Mouse (Mus musculus) heart, adult 2 months (tissue): ENCODE data around the gene Hist2h2ac. TPM values are rescaled to one million over a fixed set of nuclear protein-coding genes. Genes with fewer than 3 reads are reported as not detected.
A peak's percentile ranks its signal among the peaks of the same experiment; 100 is the strongest.

ENCODE experiments used
- DNase-seq, 2 experiments: peaks; one replicate each; pipeline ENCODE4 v3.0.0; 2021
- H3K27ac ChIP-seq: fragments of 200-600 bp; 2 replicates; pipeline ENCODE4 v1.8.1; 2022
- H3K27me3 ChIP-seq: fragments of 200-500 bp; 2 replicates; pipeline ENCODE4 v1.6.1; 2012; ENCODE audit warnings: mild to moderate bottlenecking, low read length, inconsistent platforms, mixed read lengths; ENCODE audit not compliant: control insufficient read depth, insufficient read depth
- H3K36me3 ChIP-seq: fragments of 200-500 bp; 2 replicates; pipeline ENCODE4 v1.6.1; 2012; ENCODE audit warnings: low read length, inconsistent platforms; ENCODE audit not compliant: control insufficient read depth, insufficient read depth
- H3K4me1 ChIP-seq: fragments of 200-500 bp; 2 replicates; pipeline ENCODE4 v1.6.1; 2011; ENCODE audit warnings: low read length; ENCODE audit not compliant: control insufficient read depth, insufficient read depth
- H3K4me3 ChIP-seq: fragments of 200-600 bp; 2 replicates; pipeline ENCODE4 v1.8.1; 2022
- H3K79me2 ChIP-seq: fragments of 200-500 bp; replicated peaks from 2 replicates; pipeline ENCODE4 v1.6.1; 2012; ENCODE audit warnings: mild to moderate bottlenecking, inconsistent platforms, low read length, moderate library complexity, mixed read lengths; ENCODE audit not compliant: control insufficient read depth, insufficient read depth
- H3K9ac ChIP-seq: fragments of 200-500 bp; 2 replicates; pipeline ENCODE4 v1.6.1; 2012; ENCODE audit warnings: low read depth, mild to moderate bottlenecking, control low read depth, inconsistent platforms, low read length, mixed read lengths
- CTCF ChIP-seq: fragments of 200-600 bp; IDR thresholded peaks from 2 replicates; pipeline ENCODE4 v1.8.1; 2022; ENCODE audit warnings: antibody characterized with exemption, mild to moderate bottlenecking, moderate library complexity
- EP300 ChIP-seq: fragments of 200-500 bp; IDR thresholded peaks from 2 replicates; pipeline ENCODE4 v1.6.1; 2011; ENCODE audit warnings: low read depth, low read length, control low read depth; ENCODE audit not compliant: insufficient read depth
- POLR2A ChIP-seq: fragments of 200-500 bp; IDR thresholded peaks from 2 replicates; pipeline ENCODE4 v1.6.1; 2011; ENCODE audit warnings: mild to moderate bottlenecking, low read depth, low read length, control low read depth; ENCODE audit not compliant: insufficient read depth
- WGBS: fragments of 180-500 bp; shearing (Covaris S2); methylation state at CpG from one replicate; pipeline ENCODE4 v1.1.7; 2018; 5-methylcytosine and 5-hydroxymethylcytosine counted together
- intact Hi-C: fragments of 180-260 bp; cut with DNase I; formaldehyde crosslinking; loops from one replicate; pipeline ENCODE4 v1.15.1; 2025
- microRNA-seq, 2 experiments: library from miRNA; unstranded; fragments of <30 nt; microRNA quantifications; one replicate each; pipeline ENCODE4 v1.2.0; 2021
- polyA plus RNA-seq: library from polyadenylated mRNA; depleted of rRNA; stranded (reverse); fragments of >200 nt; gene quantifications from 2 replicates; pipeline ENCODE4 v1.2.3, GENCODE M21; 2012; rRNA removed
- total RNA-seq, 2 experiments: library from RNA; stranded (reverse); gene quantifications; 2 replicates each; pipeline ENCODE4 v1.2.3; 2021

Gene Hist2h2ac
- total and polyA plus RNA-seq, 3 experiments: 1.3 to 26.3 (median 18.1) TPM

DNA sequence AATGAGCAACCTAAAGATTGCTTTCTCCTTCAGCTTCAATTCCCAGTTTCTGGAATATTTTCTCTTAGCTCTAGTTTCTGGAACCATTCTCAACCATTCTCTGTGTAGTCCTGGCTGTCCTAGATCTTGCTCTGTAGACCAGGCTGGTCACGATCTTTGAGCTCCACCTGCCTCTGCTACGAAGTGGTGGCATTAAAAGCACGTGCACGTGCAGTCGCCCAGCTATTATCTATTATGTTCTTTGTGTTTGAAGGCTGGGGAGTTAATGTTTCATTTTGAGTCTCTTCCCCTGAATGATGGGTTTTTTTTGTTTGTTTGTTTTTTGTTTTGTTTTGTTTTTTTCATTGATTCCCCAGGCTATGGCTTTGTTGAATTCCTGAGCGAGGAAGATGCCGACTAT, 47.5 kb downstream of the Hist2h2ac start:
- Histone ChIP-seq H3K79me2 (no peaks in the 10 kb centered on the region; the same call in 1 of the 2 replicates), H3K36me3 (peaks cover 14% of the 10 kb centered on the region), H3K27ac (no peak overlapping the region), H3K4me3 (peak overlapping the region; percentile 96), H3K27me3 (no peaks in the 10 kb centered on the region), H3K4me1 (peaks cover 7% of the 10 kb centered on the region), H3K9ac (no peak overlapping the region; the same call in 1 of the 2 replicates)
- intact Hi-C loops: no loop called here
- no peak for DNase-seq
- 35% methylated on average over 7 of the region's 7 CpGs for WGBS
- TF ChIP-seq EP300: no peak
- no peak for TF ChIP-seq POLR2A
- TF ChIP-seq CTCF: no peak

DNA sequence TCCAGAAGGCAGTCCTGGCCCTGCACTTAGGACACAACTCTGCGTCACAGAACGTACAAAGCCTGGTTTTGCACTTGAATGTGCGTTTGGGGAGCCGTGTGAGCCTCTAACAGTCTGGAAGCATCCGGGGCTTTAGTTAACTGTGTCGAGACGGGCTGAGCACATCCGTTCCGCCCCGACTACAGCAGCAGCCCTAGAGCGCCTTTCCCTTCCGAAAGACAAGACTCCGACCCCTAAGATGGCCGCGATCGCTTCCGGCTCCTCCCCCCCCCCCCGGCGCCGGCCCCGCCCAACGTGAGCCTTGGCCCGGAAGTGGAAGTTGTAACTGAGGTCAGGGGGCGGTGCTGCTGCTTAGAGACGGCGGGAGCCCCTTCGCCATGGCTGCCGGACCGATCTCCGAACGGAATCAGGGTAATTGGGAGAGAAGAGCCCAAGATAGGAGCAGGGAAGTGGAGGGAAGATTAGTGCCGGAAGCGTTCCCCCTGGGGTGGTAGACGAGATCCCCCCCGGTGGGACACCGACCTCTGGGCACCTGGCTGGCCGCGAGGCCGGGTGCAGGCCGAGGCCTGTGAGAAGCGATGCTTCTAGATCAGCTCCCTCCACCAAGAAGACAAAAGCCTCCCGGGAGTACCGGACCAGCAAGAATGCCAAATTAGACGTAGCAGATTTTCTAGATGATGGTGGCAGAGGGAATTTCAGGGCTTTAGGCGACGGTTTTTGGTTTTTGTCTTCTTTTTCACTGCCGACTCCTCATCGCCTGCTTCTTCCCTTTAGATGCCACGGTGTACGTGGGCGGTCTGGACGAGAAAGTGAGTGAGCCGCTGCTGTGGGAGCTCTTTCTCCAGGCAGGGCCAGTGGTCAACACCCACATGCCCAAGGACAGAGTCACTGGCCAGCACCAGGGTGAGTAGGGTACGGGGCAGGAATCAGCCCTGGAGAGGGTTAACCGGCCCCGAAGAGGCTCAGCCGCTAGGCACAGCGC, 48.2 kb downstream of the Hist2h2ac start, which contains the start of gene Sf3b4:
TSS of gene Sf3b4 (plus strand) at position 136 of the 982 bp plus-strand sequence.
- Histone ChIP-seq H3K79me2 (no peaks in the 10 kb centered on the region; the same call in 1 of the 2 replicates), H3K9ac (peak within 1 kb of the TSS; percentile 91), H3K27ac (peak within 1 kb of the TSS; percentile 96), H3K4me1 (peaks cover 9% of the 10 kb centered on the region), H3K4me3 (peak within 1 kb of the TSS; percentile 96), H3K36me3 (peaks cover 14% of the 10 kb centered on the region), H3K27me3 (no peaks in the 10 kb centered on the region)
- TF ChIP-seq POLR2A (peak; percentile 97), EP300 (peak; percentile 84), CTCF (no peak)
- intact Hi-C loops: no loop called here
- WGBS: under 1% methylated on average over 55 of the region's 58 CpGs
- DNase-seq: peak; percentile 88 to 90

DNA sequence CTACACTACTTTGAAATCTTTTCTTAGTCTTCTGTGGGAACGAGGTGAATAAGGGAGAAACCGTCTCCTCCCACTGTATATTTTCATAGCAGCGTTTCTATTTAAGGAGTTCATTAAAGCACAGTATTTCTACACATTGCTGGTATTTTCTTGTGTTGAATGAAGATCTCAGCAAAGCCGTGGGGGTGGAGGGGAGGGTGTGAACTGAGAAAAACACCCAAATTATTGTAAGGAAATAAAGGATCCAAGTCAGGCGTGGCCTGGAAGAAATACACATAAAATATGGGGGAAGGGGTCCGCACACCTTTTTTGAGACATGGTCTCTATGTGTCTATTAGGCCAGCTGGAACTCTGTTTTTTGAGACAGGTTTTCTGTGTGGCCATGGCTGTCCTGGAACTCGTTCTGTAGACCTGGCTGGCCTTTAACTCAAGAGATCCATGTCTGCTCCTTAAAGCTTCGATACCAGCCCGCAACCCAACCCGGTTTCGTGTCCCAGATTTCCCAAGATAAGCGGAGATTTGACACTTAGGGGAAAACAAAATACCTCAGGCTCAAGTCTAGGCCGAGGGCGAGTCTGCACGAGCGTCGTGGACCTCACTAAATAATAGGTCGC, 49.0 kb downstream of the Hist2h2ac start:
- peak overlapping the region; percentile 91 for H3K9ac ChIP-seq
- DNase-seq: no peak
- no peaks in the 10 kb centered on the region; the same call in 1 of the 2 replicates for H3K79me2 ChIP-seq
- 8% methylated on average over 18 of the region's 18 CpGs for WGBS
- peaks cover 14% of the 10 kb centered on the region for H3K36me3 ChIP-seq
- TF ChIP-seq CTCF: no peak
- TF ChIP-seq EP300: no peak
- no peak for TF ChIP-seq POLR2A
- peak overlapping the region; percentile 96 for H3K27ac ChIP-seq
- H3K4me3 ChIP-seq: peak overlapping the region; percentile 96
- no peaks in the 10 kb centered on the region for H3K27me3 ChIP-seq
- intact Hi-C loops: no loop called here
- H3K4me1 ChIP-seq: peaks cover 9% of the 10 kb centered on the region

DNA sequence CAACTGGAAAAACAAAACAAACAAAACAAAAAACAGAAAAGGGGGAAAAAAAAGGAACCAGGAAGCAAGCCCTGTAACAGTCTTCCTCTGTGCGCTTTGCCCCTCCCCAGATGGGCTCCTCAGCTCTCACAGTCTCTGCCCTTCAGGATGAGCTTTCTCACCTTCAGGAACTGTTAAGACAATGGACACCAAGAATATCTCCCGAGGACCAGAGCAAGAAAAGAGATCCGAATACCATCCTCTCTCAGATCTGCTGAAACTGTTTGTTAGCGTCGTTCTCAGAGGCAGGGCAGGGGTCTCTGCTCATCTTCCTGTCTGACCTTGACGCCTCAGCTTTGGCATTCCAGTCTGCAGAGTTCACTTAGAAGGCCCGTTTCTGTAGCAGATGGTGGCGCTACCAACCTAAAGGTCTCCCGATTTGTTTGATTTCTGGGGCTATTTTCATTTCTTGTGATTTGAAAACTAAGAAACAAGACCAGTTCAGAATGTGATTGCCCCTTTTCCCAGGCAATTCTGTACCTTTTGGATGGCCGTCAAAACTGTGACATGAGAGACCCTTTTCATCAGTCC, 49.6 kb downstream of the Hist2h2ac start:
- no peak for DNase-seq
- H3K27me3 ChIP-seq: no peaks in the 10 kb centered on the region
- peak overlapping the region; percentile 96 for H3K4me3 ChIP-seq
- intact Hi-C loops: no loop called here
- TF ChIP-seq CTCF: no peak
- no peak for TF ChIP-seq EP300
- TF ChIP-seq POLR2A: no peak
- peaks cover 12% of the 10 kb centered on the region for H3K36me3 ChIP-seq
- H3K27ac ChIP-seq: peak overlapping the region; percentile 96
- H3K4me1 ChIP-seq: peaks cover 9% of the 10 kb centered on the region
- H3K79me2 ChIP-seq: no peaks in the 10 kb centered on the region; the same call in 1 of the 2 replicates
- WGBS: 39% methylated on average over 10 of the region's 10 CpGs
- peak overlapping the region; percentile 91; the same call in 1 of the 2 replicates for H3K9ac ChIP-seq

Small RNAs within 50 kb of the gene (microRNA-seq; reads per million reads assigned to microRNA genes)
- gene Gm44492 (0 to 0.56 reads per million in 2 experiments), gene Gm47311 (0 reads per million in 2 experiments), gene Gm47313 (0 reads per million in 2 experiments)

Other genes starting within 250 kb of the Hist2h2ac start
- gene Plekho1, start 224.9 kb downstream of the Hist2h2ac start, total RNA-seq: 10 to 100 TPM; 65.4 to 67.5 TPM
- gene Plekho1, start 224.9 kb downstream of the Hist2h2ac start, polyA plus RNA-seq: 82.8 and 110 TPM in 2 replicates
- 10 to 100 TPM; 23.0 to 24.5 TPM for gene Vps45, start 162.4 kb downstream of the Hist2h2ac start, total RNA-seq
- gene Vps45, start 162.4 kb downstream of the Hist2h2ac start, polyA plus RNA-seq: 4.3 and 7.1 TPM in 2 replicates
- gene Otud7b, start 116.4 kb downstream of the Hist2h2ac start, total RNA-seq: 10 to 100 TPM; 46.0 to 57.4 TPM
- gene Otud7b, start 116.4 kb downstream of the Hist2h2ac start, polyA plus RNA-seq: 10.9 and 15.8 TPM in 2 replicates
- 1 to 10 TPM; 2.1 to 3.5 TPM for gene Mtmr11, start 58.9 kb downstream of the Hist2h2ac start, total RNA-seq
- gene Mtmr11, start 58.9 kb downstream of the Hist2h2ac start, polyA plus RNA-seq: 5.5 and 11.7 TPM in 2 replicates
- gene Sf3b4, start 48.5 kb downstream of the Hist2h2ac start, total RNA-seq: 10 to 100 TPM; 15.7 to 16.5 TPM
- 19.2 and 23.0 TPM in 2 replicates for gene Sf3b4, start 48.5 kb downstream of the Hist2h2ac start, polyA plus RNA-seq
- 1 to 10 TPM; 3.4 to 5.4 TPM for gene Sv2a, start 39.7 kb downstream of the Hist2h2ac start, total RNA-seq
- 4.5 and 5.7 TPM in 2 replicates for gene Sv2a, start 39.7 kb downstream of the Hist2h2ac start, polyA plus RNA-seq
- gene Bola1, start 1.2 kb downstream of the Hist2h2ac start, total RNA-seq: 10 to 100 TPM; 22.6 to 28.7 TPM
- gene Bola1, start 1.2 kb downstream of the Hist2h2ac start, polyA plus RNA-seq: 22.3 and 36.0 TPM in 2 replicates
- 1 to 10 TPM; 1.9 to 2.0 TPM for gene Hist2h2ab, start 1.0 kb downstream of the Hist2h2ac start, total RNA-seq
- 0.35 TPM in 1 of 2 replicates, not detected in the other for gene Hist2h2ab, start 1.0 kb downstream of the Hist2h2ac start, polyA plus RNA-seq
- 10 to 100 TPM in 1 of 2 experiments, 1 to 10 TPM in 1; 9.4 to 10.1 TPM for gene Hist2h2be, start 239 bp upstream of the Hist2h2ac start, total RNA-seq
- gene Hist2h2be, start 239 bp upstream of the Hist2h2ac start, polyA plus RNA-seq: 6.9 and 11.9 TPM in 2 replicates
- 1 to 10 TPM; 5.5 to 6.2 TPM for gene Hist2h3c2, start 18.2 kb upstream of the Hist2h2ac start, total RNA-seq
- 9.2 and 12.0 TPM in 2 replicates for gene Hist2h3c2, start 18.2 kb upstream of the Hist2h2ac start, polyA plus RNA-seq
- 100 to 1,000 TPM; 189 to 218 TPM for gene Hist2h2aa2, start 19.4 kb upstream of the Hist2h2ac start, total RNA-seq
- 33.9 and 73.5 TPM in 2 replicates for gene Hist2h2aa2, start 19.4 kb upstream of the Hist2h2ac start, polyA plus RNA-seq
- gene Hist2h2aa1, start 24.6 kb upstream of the Hist2h2ac start, total RNA-seq: 10 to 100 TPM in 1 of 2 experiments, 1 to 10 TPM in 1; 7.1 to 13.0 TPM
- 60.4 and 124 TPM in 2 replicates for gene Hist2h2aa1, start 24.6 kb upstream of the Hist2h2ac start, polyA plus RNA-seq
- not detected for gene Hist2h3c1, start 25.8 kb upstream of the Hist2h2ac start, total RNA-seq
- gene Hist2h3c1, start 25.8 kb upstream of the Hist2h2ac start, polyA plus RNA-seq: not detected in 2 replicates
- 10 to 100 TPM; 11.6 to 14.0 TPM for gene Hist2h4, start 42.4 kb upstream of the Hist2h2ac start, total RNA-seq
- gene Hist2h4, start 42.4 kb upstream of the Hist2h2ac start, polyA plus RNA-seq: 1.1 and 1.4 TPM in 2 replicates
- 10 to 100 TPM; 11.5 to 18.3 TPM for gene Hist2h3b, start 47.8 kb upstream of the Hist2h2ac start, total RNA-seq
- gene Hist2h3b, start 47.8 kb upstream of the Hist2h2ac start, polyA plus RNA-seq: 0.94 and 5.2 TPM in 2 replicates
- gene Hist2h2bb, start 48.9 kb upstream of the Hist2h2ac start, total RNA-seq: 10 to 100 TPM; 34.1 to 34.7 TPM
- 1.2 TPM in 1 of 2 replicates, not detected in the other for gene Hist2h2bb, start 48.9 kb upstream of the Hist2h2ac start, polyA plus RNA-seq
- gene Fcgr1, start 73.1 kb upstream of the Hist2h2ac start, total RNA-seq: 1 to 10 TPM; 1.2 to 1.3 TPM
- 1.1 and 2.4 TPM in 2 replicates for gene Fcgr1, start 73.1 kb upstream of the Hist2h2ac start, polyA plus RNA-seq
- gene BC107364, start 231.4 kb upstream of the Hist2h2ac start, total RNA-seq: not detected
- gene BC107364, start 231.4 kb upstream of the Hist2h2ac start, polyA plus RNA-seq: 0.15 TPM in 1 of 2 replicates, not detected in the other